ENCODE assay signal across 11 mouse cellular contexts in the genomic region with DNA sequence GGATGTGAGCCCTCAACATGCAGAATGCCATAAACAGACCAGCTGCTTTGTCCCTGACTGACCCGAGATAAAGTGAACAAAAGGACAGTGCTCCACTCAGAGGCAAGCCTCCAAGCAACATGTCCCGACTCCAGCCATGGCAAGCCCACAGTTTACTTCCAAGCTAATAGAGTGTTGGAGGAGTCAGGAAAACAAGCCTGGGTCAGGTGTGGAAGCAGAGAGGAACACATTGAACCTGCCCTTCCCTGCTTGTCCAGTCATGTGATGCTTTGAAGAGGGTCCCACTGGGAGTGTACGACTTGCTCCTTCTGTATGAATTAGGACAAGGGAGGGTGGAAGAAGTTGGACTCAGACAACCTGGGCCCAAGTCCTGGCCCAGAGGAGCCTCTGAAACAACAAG.
"Had no signal": no experiment of that assay in that cellular context is flagged by ENCODE, and none has a peak within 500 bp of the region (broad histone marks: within the 10 kb centered on the region; RNA-seq: fewer than 3 reads in every experiment).

No protein-coding gene starts in this region.

- DNase-seq: kidney, adult 2 months; kidney, postnatal 14 days; liver, embryonic 13.5 days; liver, postnatal 0 days; right cerebral cortex, postnatal 14 days; thymus, adult 2 months; thymus, postnatal 25 days had no signal

- H3K9me3 ChIP-seq: intestine, embryonic 15.5 days; kidney, embryonic 15.5 days; limb, embryonic 10.5 days; liver, embryonic 13.5 days; stomach, embryonic 15.5 days had no signal

- H3K36me3 ChIP-seq: intestine, embryonic 15.5 days; kidney, embryonic 15.5 days; limb, embryonic 10.5 days; liver, embryonic 13.5 days; stomach, embryonic 15.5 days had no signal

- ATAC-seq: intestine, embryonic 15.5 days; liver, postnatal 0 days had no signal

- H3K27me3 ChIP-seq: intestine, embryonic 15.5 days; kidney, embryonic 15.5 days; liver, embryonic 13.5 days; stomach, embryonic 15.5 days had no signal

- H3K4me1 ChIP-seq: intestine, embryonic 15.5 days; liver, embryonic 13.5 days had no signal

- H3K27ac ChIP-seq: intestine, embryonic 15.5 days; kidney, embryonic 15.5 days; limb, embryonic 10.5 days; liver, embryonic 13.5 days; stomach, embryonic 15.5 days had no signal

- H3K4me2 ChIP-seq: intestine, embryonic 15.5 days; kidney, embryonic 15.5 days; liver, embryonic 13.5 days; stomach, embryonic 15.5 days had no signal

- H3K9ac ChIP-seq: intestine, embryonic 15.5 days; kidney, embryonic 15.5 days; liver, embryonic 13.5 days; liver, postnatal 0 days; stomach, embryonic 15.5 days had no signal

- H3K4me3 ChIP-seq: intestine, embryonic 15.5 days; kidney, embryonic 15.5 days; limb, embryonic 10.5 days; liver, embryonic 13.5 days; stomach, embryonic 15.5 days had no signal
